Mouse (Mus musculus): ENCODE measurements around the gene Gucy1b2.

GRCm38 (mm10) chr14:62347103-62347502 is 109.0 kb downstream of the Gucy1b2 start:
- no peak for TF ChIP-seq CTCF (IDR thresholded peaks at IDR 0.05; ENCODE audit: borderline replicate concordance, extremely low read depth, insufficient read depth, insufficient read length)
- TF ChIP-seq POLR2A (IDR thresholded peaks at IDR 0.05; ENCODE audit: borderline replicate concordance, extremely low read depth, insufficient read depth, insufficient read length, poor library complexity, severe bottlenecking) = no peak

Measured in brain, embryonic 14.5 days (tissue).